Mouse (Mus musculus) heart, postnatal 0 days (tissue): Measurements from ENCODE around the gene Abhd6.

Experiments
- CTCF ChIP-seq: IDR thresholded peaks from 2 replicates; pipeline ENCODE4 v1.5.1; 2016; ENCODE audit warnings: antibody characterized with exemption, control low read depth, low read depth
- EP300 ChIP-seq: IDR thresholded peaks from 2 replicates; pipeline ENCODE4 v1.6.1; 2016; ENCODE audit warnings: antibody characterized with exemption, low read depth

- TF ChIP-seq CTCF (no peak), EP300 (no peak)
These were observed 57.2 kb downstream of the Abhd6 start for GRCm38 (mm10) chr14:8059938-8060337.
